Mouse (Mus musculus) heart, postnatal 36 days (tissue): ENCODE data around the gene Mrps11. TPM values are rescaled to one million over a fixed set of nuclear protein-coding genes. Genes with fewer than 3 reads are reported as not detected.

ENCODE experiments used
- total RNA-seq, 2 experiments: library from RNA; stranded (reverse); gene quantifications; 2 replicates each; pipeline ENCODE4 v1.2.3; 2021

The Mrps11 gene
- total RNA-seq, 2 experiments from 2014 or later: 45.4 to 46.9 TPM

Other genes with a start within 250 kb of the Mrps11 start
- gene Ntrk3, start 45.1 kb upstream of the Mrps11 start, total RNA-seq: 1 to 10 TPM; 1.4 to 3.3 TPM
- gene Mrpl46, start 412 bp downstream of the Mrps11 start, total RNA-seq: 10 to 100 TPM; 50.3 to 57.4 TPM
- 10 to 100 TPM; 12.1 to 14.4 TPM for gene Det1, start 64.1 kb downstream of the Mrps11 start, total RNA-seq
- gene Aen, start 112.7 kb downstream of the Mrps11 start, total RNA-seq: 10 to 100 TPM; 35.2 to 35.3 TPM
- 1 to 10 TPM; 8.6 to 9.5 TPM for gene Isg20, start 130.3 kb downstream of the Mrps11 start, total RNA-seq